Mouse (Mus musculus) olfactory bulb, adult 2 months (tissue): Measurements from ENCODE around the gene Mgea5. TPM values are rescaled to one million over a fixed set of nuclear protein-coding genes. Genes with fewer than 3 reads are reported as not detected.

Experiments used
- H3K27ac ChIP-seq: fragments of 200-500 bp; 2 replicates; pipeline ENCODE4 v1.5.1; 2012; ENCODE audit warnings: low read depth, low read length; ENCODE audit not compliant: insufficient read depth
- H3K4me1 ChIP-seq: fragments of 200-500 bp; 2 replicates; pipeline ENCODE4 v1.6.1; 2012; ENCODE audit warnings: low read length; ENCODE audit not compliant: control insufficient read depth, insufficient read depth
- H3K4me3 ChIP-seq: fragments of 200-500 bp; 2 replicates; pipeline ENCODE4 v1.5.1; 2012; ENCODE audit warnings: mild to moderate bottlenecking, low read depth, low read length, moderate library complexity; ENCODE audit not compliant: insufficient read depth
- CTCF ChIP-seq: fragments of 200-500 bp; IDR thresholded peaks from 2 replicates; pipeline ENCODE4 v1.5.1; 2012; ENCODE audit warnings: low read depth, mild to moderate bottlenecking, low read length, moderate library complexity; ENCODE audit not compliant: insufficient read depth
- POLR2A ChIP-seq: fragments of 200-500 bp; IDR thresholded peaks from 2 replicates; pipeline ENCODE4 v1.6.1; 2012; ENCODE audit warnings: mild to moderate bottlenecking, low read depth, low read length, moderate library complexity; ENCODE audit not compliant: insufficient read depth
- WGBS: fragments of 180-500 bp; shearing (Covaris S2); methylation state at CpG from one replicate; pipeline ENCODE4 v1.1.7; 2018; 5-methylcytosine and 5-hydroxymethylcytosine counted together
- polyA plus RNA-seq: library from polyadenylated mRNA; stranded (reverse); fragments of >200 nt; gene quantifications from 2 replicates; pipeline ENCODE4 v1.2.4, GENCODE M21; 2012; ENCODE audit warnings: low replicate concordance; ENCODE audit not compliant: missing spikeins, insufficient read depth, insufficient read length

Mgea5 gene
- polyA plus RNA-seq, 1 experiment = 284 TPM

DNA sequence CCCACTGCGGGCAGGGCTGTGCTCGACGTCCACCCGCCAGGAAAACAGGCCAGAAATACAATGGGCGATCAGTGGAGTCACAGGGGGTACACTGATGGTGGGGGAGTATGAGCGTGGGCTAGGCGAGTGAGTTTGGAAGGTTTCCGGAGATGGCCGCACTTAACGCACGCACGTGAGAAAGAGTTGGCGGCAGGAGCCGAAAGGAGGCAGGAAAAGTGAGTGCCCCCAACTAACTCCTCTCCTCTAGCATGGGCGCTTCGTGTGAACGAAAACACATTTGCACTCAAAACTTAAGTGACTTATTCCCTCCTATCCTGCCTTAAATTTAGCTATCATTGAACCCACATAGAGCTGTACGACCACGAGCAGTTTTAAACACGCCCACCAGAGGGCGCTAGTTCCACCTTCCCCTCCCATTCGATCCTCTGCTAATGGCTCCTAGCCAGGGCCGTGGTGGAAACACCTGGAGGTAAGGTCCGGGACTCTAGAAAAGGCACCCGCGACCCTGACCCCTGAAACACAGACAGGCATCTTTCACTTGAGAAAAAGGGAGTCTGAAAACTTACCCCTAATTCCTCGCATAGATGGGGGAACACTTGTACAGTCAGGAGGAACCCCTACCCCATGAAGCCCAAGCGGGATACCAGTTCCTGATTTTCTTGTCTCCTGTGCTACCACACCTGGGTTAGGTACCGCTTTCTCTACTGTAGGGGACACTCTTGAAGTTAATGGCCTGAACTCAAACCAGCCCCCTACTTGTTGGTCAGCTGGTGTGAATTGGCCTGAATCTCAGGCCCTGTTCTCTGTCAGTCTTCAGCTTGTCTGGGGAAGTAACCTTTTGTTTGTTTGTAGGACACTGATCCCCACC is 37.2 kb downstream of the Mgea5 start:
- no peak overlapping the region for H3K4me3 ChIP-seq
- 24% methylated on average over 29 of the region's 29 CpGs for WGBS
- H3K4me1 ChIP-seq = peaks cover 19% of the 10 kb centered on the region; the same call in 1 of the 2 replicates
- TF ChIP-seq CTCF (peak; percentile 56; the same call in 1 of the 2 replicates), POLR2A (no peak)
- no peak overlapping the region for H3K27ac ChIP-seq

DNA sequence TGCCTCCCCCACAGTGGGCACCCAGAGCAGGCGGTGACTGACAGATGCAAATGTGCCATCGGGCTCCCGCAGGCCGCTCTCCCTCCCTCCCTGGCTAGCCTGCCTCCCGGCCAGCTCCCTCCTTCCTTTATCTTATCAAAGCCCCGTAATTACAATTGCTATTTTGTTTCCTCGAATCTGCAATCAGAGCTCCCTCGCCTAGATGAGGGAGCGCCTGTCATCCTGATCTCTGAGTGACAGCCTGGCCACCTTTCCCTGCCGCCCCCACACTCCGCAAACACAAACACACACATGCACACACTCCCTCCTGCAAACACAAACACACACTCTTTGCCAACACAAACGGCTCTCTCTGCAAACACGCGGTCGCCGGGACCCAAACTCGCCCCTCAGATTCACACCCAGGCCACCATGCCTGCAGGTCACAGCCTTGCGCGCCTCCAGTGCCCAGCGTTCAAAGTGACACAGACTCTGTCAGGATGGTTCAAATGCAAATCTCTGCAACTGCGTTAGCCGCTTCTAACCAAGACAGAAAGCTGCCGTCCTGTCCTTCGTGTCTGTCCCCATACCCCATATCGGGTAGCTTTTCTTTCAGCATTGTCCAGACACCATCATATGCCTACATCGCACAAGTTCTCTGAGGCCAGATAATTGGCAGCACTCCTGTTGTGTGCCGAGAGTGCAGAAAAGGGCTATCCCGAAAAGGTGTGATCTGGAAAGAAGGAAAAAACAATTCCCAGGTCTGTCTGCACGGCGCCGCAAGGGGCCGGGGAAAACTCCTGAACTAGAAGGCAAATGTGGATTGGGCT is 38.1 kb downstream of the Mgea5 start:
- peaks cover 19% of the 10 kb centered on the region; the same call in 1 of the 2 replicates for H3K4me1 ChIP-seq
- H3K27ac ChIP-seq = no peak overlapping the region
- WGBS = 22% methylated on average over 32 of the region's 32 CpGs
- no peak overlapping the region for H3K4me3 ChIP-seq
- TF ChIP-seq POLR2A (no peak), CTCF (no peak)

DNA sequence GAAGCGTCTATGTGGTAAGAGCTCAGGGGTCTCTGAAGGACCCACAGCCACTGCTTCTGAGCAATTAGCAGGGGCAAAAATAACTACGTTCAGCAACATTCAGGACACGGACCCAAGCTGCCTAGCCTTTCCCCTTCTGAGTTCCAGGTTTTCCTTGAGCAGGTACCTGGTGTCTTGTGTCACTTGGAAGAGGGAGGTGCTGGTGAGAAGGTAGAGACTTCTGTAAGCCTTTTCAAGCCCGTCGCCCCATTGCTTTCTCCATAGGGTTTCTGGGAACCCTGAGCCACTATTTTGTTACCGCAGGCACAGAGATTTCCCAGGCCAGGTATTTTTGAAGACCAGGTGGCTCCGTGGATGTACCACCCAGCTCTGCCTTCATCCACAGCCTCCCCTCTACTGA is 40.0 kb downstream of the Mgea5 start:
- H3K4me1 ChIP-seq = peaks cover 14% of the 10 kb centered on the region; the same call in 1 of the 2 replicates
- 53% methylated on average over 7 of the region's 7 CpGs for WGBS
- TF ChIP-seq CTCF (no peak), POLR2A (no peak)
- no peak overlapping the region for H3K4me3 ChIP-seq
- H3K27ac ChIP-seq = no peak overlapping the region

DNA sequence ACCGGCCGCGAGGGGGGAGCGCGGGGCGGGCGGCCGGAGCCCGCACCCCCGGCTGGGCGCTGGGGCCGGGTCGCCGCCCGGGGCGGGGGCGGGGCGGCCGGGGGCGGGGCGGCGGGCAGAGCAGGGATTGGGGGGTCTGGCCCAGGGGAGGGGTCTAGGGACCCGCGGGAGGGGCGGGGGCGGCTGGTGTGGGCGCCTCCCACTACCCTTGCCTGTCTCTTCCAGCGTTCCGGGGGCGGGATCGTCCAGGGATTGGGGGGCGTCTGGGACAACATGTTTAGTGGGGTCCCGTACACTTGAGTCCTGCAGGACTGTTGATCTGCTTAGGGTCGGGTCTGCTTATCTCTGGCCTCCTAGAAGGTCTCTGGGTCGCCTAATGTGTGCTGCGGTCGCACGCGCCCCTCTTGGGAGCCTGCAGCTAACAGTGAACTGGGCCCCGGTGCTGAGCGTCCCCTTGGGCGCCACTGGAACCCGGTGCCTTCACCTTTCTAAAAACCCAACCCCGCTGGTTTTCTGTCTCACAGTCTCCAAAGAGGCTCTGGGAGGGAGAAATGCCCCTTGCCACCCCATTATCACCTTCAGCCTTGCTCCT is 40.6 kb downstream of the Mgea5 start:
- Histone ChIP-seq H3K4me1 (peaks cover 9% of the 10 kb centered on the region; the same call in 1 of the 2 replicates), H3K27ac (no peak overlapping the region), H3K4me3 (no peak overlapping the region)
- WGBS = 9% methylated on average over 29 of the region's 44 CpGs
- TF ChIP-seq CTCF (no peak), POLR2A (no peak)

GRCm38 (mm10) chr19:45742218-45742983 is 41.2 kb downstream of the Mgea5 start, which contains the start of gene Fgf8:
Gene Fgf8, minus strand, starts transcription at chr19:45742915.
- under 1% methylated on average over 63 of the region's 68 CpGs for WGBS
- peaks cover 8% of the 10 kb centered on the region for H3K4me1 ChIP-seq
- H3K4me3 ChIP-seq = peak within 1 kb of the TSS; percentile 30
- TF ChIP-seq CTCF = no peak
- TF ChIP-seq POLR2A = no peak
- no peak within 1 kb of the TSS for H3K27ac ChIP-seq

GRCm38 (mm10) chr19:45741431-45742217 is 42.0 kb downstream of the Mgea5 start:
- no peak overlapping the region for H3K4me3 ChIP-seq
- WGBS = 7% methylated on average over 45 of the region's 45 CpGs

GRCm38 (mm10) chr19:45740817-45741216 is 42.8 kb downstream of the Mgea5 start:
- WGBS = 14% methylated on average over 7 of the region's 7 CpGs
- Histone ChIP-seq H3K4me3 (no peak overlapping the region), H3K27ac (no peak overlapping the region), H3K4me1 (peaks cover 16% of the 10 kb centered on the region)
- TF ChIP-seq CTCF = no peak
- no peak for TF ChIP-seq POLR2A

More at GRCm38 (mm10) chr19:45741431-45742217, 42.0 kb downstream of the Mgea5 start:
- Histone ChIP-seq H3K27ac (no peak overlapping the region), H3K4me1 (peaks cover 16% of the 10 kb centered on the region)
- TF ChIP-seq CTCF (no peak), POLR2A (no peak)

DNA sequence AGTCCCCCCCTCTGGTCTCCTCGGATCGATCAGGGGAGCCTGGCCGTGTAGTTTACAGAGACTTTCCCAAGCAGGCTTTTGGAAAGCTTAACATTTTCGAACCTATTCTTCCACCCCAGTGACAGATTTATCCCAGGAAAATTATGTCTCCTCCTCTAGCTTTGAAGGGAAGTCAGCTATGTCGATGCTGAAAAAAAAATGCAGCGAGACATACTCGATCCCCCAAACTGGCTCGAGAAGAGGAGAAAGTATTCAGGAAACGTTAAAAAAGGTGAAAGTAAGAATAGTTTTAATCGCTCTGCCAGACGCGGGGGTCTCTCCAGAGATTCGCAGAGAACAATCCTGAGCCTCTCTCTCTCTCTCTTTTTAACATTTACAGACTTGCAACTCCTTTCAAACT is 43.4 kb downstream of the Mgea5 start:
- H3K4me1 ChIP-seq = peaks cover 16% of the 10 kb centered on the region
- TF ChIP-seq CTCF (no peak), POLR2A (no peak)
- H3K27ac ChIP-seq = no peak overlapping the region
- no peak overlapping the region for H3K4me3 ChIP-seq
- 9% methylated on average over 13 of the region's 13 CpGs for WGBS
